Mouse (Mus musculus) brown adipose tissue, adult 24 weeks (tissue): Measurements from ENCODE around the gene Ptpn6. TPM values are rescaled to one million over a fixed set of nuclear protein-coding genes. Genes with fewer than 3 reads are reported as not detected.

Experiments used
- H3K27ac ChIP-seq: fragments of 200-500 bp; replicated peaks from 2 replicates; pipeline ENCODE4 v1.5.1; 2012; ENCODE audit warnings: low read depth, mild to moderate bottlenecking, low read length
- H3K4me1 ChIP-seq: fragments of 200-500 bp; 2 replicates; pipeline ENCODE4 v1.6.1; 2012; ENCODE audit warnings: low read length, mixed read lengths; ENCODE audit not compliant: control insufficient read depth, insufficient read depth, insufficient read length
- H3K4me3 ChIP-seq: fragments of 200-500 bp; 2 replicates; pipeline ENCODE4 v1.5.1; 2012; ENCODE audit warnings: low read depth, mild to moderate bottlenecking, low read length, moderate library complexity; ENCODE audit not compliant: insufficient read depth
- polyA plus RNA-seq: library from polyadenylated mRNA; stranded (reverse); fragments of >200 nt; gene quantifications from 2 replicates; pipeline ENCODE4 v1.2.4, GENCODE M21; 2012; ENCODE audit not compliant: missing spikeins, insufficient read depth, insufficient read length

Ptpn6 gene
- 13.5 and 14.1 TPM in 2 replicates for polyA plus RNA-seq

DNA sequence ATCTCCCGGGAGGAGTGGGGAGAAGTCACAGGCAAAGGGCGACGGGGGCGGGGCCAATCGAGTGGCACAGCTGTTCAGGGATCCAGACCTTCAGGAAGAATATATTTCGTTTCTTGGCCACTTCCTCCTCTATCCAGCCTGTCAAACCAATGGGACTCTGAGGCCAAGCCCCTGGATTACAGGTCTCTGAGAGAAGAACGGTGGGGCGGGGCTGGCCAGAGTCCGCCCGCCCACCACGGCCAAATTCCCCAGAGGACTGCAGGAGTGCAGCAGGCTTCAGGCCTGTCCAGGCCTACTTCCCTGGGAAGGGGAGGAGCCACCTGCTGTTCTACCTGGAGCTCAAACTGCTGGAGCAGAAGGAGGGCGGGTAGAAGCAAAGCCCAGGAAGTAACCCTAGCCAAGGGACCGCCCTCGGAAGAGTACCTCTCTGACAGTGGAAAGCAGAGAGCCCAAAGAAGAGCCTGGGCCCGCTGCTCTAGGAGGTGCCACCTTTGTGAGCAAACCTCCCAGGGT lies at the start of gene Ptpn6:
Gene Ptpn6 (minus strand): TSS at position 204 of the 513 bp plus-strand sequence.
- no peak within 1 kb of the TSS for H3K27ac ChIP-seq
- peaks cover 8% of the 10 kb centered on the region; the same call in 1 of the 2 replicates for H3K4me1 ChIP-seq
- H3K4me3 ChIP-seq: no peak within 1 kb of the TSS

DNA sequence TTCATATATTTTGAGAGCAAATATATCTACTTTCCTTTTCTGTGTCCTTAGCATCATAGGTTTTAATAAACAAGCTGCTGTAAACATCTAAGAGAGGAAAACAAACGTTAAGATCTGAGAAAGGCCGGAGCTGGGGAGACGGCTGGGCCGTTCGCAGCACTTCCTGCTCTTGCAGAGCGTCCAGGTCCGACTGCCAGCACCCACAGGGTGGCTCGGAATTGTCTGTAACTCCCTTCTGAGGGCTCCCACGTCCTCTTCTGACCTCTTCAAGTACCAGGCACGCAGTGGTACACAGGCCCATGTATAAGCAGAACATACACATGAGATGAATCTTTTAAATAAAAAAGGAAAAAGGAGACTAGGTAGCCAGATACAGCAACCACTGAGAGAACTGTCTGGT lies 49.2 kb upstream of the Ptpn6 start:
- H3K4me3 ChIP-seq: no peak overlapping the region
- no peaks in the 10 kb centered on the region for H3K4me1 ChIP-seq
- no peak overlapping the region for H3K27ac ChIP-seq

DNA sequence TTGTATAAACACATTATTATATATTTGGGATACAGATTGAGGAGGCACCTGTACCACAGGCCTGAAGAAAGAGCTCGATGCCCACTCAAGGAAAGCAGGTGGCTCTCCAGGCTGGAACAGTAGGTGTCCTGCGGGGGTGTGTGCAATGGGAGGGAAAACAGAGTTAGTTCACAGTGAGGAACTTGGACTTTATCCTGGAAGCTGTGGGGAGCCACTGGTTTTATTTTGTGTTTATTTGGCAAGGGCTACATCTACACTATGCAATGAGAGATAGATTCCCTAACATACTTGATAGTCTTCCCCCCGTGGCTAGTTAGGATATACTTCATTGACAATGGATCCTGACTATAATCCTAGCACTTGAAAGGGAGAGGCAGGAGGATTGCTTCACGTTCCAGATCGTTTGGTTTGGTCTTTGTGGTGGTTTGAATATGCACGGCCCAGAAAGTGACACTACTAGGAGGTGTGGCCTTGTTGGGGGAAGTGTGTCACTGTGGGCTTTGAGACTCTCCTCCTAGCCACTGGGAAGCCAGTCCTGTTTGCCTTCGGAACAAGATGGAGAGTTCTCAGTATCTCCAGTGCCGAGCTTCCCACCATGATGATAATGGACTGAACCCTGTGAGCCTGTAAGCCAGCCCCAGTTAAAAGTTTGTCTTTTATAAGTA lies 48.4 kb upstream of the Ptpn6 start:
- H3K27ac ChIP-seq: no peak overlapping the region
- no peaks in the 10 kb centered on the region for H3K4me1 ChIP-seq
- no peak overlapping the region for H3K4me3 ChIP-seq

DNA sequence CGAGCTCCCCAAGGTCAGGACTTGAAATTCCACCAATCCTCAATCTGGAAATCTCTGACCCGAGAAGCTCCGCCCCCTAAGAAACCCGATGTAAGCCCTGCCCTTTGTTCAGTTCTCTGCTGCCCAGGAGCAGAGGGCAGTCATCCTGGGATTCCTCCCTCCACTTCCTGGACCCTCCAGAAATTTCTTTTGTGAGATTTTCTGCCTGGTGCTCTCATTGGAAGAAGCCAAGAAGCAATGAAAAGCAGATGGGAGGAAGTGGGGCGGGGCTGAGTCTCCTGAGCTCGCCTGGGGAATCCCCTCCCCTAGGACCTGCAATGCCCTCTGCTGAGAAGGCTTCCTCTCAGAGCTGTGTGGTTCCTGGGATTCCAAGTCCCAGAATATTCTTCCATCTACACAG lies 43.9 kb upstream of the Ptpn6 start:
- no peak overlapping the region for H3K27ac ChIP-seq
- H3K4me1 ChIP-seq: no peaks in the 10 kb centered on the region; the same call in 1 of the 2 replicates

DNA sequence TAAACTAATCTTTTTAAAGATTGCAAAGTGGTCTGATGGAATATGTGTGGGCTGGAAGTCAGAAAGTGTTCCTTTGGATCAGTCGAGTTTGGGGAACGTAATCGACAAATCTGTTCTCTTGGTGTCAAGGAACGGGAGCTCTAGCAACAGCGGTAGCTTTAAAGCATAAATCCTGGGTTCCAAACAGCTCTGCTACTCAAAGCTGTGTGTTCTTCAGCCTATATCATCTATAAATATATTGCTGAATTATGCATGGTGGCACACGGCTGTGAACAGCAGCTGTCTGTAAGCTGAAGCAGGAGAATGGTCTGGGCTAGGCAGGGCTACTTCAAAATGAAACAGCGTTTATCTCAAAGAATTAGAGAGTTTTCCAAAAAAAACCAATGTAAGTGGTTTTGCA lies 42.4 kb upstream of the Ptpn6 start:
- no peaks in the 10 kb centered on the region; the same call in 1 of the 2 replicates for H3K4me1 ChIP-seq
- no peak overlapping the region for H3K4me3 ChIP-seq
- no peak overlapping the region for H3K27ac ChIP-seq

More for the DNA sequence above, 43.9 kb upstream of the Ptpn6 start:
- H3K4me3 ChIP-seq: peak overlapping the region; percentile 25; the same call in 1 of the 2 replicates

DNA sequence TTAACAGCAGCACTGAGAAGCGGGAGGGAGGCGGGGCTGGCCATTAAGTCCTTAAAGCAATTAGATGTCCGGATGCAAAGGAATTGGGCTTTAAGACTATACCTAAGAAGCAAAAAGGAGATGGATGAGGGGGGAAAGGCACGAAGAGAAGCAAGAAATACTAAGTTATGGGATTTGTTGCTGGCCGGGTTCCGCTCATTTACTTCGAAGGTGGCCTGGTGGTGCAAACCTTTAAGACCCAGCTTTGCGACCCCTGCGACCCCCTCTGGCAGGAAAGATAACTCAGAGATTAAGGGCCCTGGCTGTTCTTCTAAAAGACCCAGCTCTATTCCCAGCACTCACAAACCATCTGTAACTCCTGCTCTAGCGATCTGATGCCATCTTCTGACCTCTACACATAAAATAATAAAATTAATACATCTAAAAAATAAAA lies 41.5 kb upstream of the Ptpn6 start:
- H3K4me1 ChIP-seq: no peaks in the 10 kb centered on the region; the same call in 1 of the 2 replicates
- peak overlapping the region; percentile 56 for H3K4me3 ChIP-seq
- no peak overlapping the region for H3K27ac ChIP-seq

DNA sequence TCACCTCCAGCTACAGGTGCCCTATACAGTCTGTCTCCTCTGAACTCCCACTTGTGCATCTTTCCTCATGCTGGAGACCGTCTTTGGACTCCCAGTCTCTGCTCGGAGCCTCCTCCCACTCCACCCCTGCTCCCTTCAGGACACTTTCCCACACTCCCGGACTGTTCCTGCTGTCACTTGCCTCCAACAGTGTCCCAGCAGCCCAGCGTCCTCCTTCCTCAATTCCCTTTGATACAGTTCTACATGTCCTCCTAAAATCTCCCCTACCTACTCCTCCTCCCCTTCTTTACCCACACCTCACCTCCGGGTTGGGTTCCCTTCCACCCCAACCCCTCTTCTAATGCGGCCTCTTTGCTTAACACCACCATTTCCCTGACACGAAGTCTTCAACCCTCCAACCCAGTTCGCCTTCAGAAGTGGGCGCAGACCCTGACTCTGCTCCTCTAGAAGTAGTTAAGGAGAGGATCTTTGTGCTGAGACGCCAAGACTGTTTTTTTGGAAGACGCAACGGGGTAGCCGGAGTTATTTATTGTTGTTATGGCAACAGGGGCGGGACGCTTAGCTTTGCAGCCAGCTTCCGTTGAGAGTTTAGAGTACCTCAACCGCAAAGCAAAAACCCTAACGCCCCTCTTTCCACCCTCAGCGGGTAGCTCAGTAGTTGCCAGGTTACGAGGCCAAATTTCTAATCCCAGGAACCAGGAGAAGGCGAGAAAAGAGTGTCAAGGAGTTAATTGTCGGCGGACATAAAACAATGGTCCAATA lies 40.9 kb upstream of the Ptpn6 start, which contains the start of gene Lrrc23:
Gene Lrrc23 (minus strand): TSS at position 506 of the 762 bp plus-strand sequence.
- Histone ChIP-seq H3K4me1 (no peaks in the 10 kb centered on the region; the same call in 1 of the 2 replicates), H3K4me3 (peak within 1 kb of the TSS; percentile 56), H3K27ac (no peak within 1 kb of the TSS)

DNA sequence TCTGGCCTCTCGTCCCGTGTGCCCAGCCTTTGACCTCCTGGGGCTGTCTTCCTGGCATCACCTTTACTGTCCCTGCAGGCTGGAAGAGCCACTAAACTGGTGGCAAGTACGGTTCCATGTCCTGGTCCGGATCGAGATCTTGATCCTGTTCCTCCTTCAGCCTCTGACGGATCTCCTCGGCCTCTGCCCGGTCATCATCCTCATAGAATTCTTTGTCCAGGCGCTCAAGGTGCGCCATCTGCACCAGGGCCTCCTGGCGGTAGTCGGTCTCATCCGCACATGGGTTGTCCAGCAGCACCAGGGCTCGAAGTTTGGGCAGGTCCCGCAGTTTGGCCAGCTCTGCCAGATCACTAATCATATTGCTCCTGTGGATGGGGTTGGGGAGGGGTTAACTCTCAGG lies 32.0 kb upstream of the Ptpn6 start:
- Histone ChIP-seq H3K27ac (no peak overlapping the region), H3K4me3 (no peak overlapping the region), H3K4me1 (no peaks in the 10 kb centered on the region)

DNA sequence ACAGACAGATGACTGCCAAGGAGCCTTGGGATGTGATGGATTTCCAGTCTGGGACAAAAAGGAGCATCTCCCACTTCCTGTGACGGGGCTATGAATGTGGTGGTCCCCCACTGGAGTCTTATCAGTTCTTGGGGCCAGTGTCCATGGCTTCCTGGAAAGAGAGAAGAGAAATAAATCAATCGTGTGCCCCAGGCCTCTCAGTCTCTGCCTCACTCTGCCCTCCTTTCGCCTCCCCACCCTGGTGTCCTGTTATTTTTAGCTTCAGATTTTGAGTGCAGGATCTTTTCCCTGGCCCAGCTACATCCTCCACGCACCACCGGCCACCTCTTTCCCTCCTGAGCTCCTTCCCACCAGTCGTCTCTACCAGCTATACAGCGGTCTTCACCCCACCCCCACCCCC lies 31.5 kb upstream of the Ptpn6 start:
- H3K4me3 ChIP-seq: no peak overlapping the region
- no peak overlapping the region for H3K27ac ChIP-seq

DNA sequence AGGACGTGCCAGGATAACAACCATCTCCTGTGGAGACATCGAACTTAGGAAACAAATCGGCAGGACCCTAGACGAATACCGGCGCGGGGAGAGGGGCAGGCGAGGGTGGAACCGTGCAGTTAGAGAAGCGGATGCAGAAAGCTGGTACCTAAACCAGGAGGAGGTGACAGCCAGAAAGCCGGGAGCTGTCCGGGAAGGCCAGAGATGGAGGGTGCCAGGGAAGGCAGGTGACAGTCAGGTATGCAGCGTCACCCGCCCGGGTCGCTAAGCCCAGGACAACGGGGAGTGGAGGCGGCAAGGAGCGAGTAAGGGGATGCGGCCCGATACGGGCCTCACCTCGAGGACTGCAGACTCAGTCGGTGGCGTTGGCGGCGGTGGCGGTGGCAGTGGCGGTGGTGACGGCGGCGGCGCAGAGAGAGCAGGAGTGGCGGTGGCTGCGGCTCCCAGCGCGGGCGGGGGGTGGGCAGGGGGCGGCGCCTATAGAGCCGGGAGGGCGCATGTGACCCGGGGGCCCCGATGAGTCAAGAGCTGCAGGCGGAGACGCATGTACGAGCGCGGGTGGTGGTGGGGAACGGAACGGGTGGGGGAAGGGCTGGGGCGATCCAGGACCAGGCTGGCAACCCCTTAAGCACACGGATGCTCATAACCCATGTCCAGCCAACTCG lies 30.7 kb upstream of the Ptpn6 start, which contains the start of gene Eno2:
Gene Eno2 (minus strand): TSS at position 573 of the 665 bp plus-strand sequence.
- peak within 1 kb of the TSS; percentile 66 for H3K4me3 ChIP-seq
- no peak within 1 kb of the TSS for H3K27ac ChIP-seq
- H3K4me1 ChIP-seq: no peaks in the 10 kb centered on the region

More for the DNA sequence above, 31.5 kb upstream of the Ptpn6 start:
- no peaks in the 10 kb centered on the region for H3K4me1 ChIP-seq

DNA sequence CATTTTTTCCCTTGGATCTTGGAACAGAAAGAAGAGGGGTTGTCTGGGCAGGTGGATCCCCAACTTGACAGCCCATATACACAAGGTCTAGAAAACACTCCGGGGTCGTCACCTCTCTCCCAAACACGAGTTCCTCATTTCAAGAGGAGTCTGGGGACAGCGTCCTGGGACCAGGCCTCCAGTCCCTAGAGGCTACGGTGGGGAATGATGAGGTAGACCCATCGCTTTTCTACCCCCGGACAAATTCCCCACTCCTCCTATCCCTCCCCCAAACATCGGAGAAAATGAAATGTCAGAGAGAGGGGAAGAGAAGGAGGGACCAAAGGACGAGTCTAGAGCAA lies 30.2 kb upstream of the Ptpn6 start:
- Histone ChIP-seq H3K4me1 (no peaks in the 10 kb centered on the region), H3K27ac (no peak overlapping the region), H3K4me3 (peak overlapping the region; percentile 66)

DNA sequence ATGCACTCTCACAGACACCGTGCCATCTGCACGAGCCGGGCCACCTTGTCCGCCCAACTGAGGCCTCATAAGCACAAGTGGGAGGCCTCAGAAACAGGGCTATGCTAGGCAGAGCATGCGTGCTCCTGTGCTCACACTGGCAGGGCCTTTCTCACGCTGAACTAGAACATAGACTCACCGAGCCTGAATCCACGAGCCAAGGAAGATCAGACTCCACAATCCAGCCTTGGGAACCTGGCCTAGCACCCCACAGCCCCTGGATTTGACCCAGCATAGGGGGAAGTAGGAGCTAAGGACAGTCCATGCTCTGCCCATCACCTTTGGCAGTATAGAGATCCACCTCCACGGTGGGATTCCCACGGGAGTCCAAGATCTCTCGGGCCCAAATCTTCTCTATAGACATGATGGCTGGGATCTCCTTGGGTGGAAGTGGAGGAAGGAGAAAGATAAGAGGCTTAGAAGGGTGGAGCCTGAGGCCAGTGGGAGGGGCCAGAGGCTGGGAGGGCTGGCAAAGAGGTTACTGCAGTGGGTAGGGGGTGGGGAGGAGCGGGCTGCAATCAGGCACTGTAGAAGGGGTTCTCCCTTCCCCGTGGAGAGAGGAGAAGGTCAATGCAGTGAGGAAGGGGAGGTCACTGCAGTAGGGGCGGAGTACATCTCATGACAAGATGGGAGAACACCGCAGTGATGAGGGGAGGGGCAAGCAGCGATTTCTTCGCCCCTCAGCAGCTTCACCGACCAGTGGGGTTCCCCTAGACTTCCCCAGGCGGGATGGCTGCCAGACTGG lies 29.6 kb upstream of the Ptpn6 start:
- peak overlapping the region; percentile 66; the same call in 1 of the 2 replicates for H3K4me3 ChIP-seq

DNA sequence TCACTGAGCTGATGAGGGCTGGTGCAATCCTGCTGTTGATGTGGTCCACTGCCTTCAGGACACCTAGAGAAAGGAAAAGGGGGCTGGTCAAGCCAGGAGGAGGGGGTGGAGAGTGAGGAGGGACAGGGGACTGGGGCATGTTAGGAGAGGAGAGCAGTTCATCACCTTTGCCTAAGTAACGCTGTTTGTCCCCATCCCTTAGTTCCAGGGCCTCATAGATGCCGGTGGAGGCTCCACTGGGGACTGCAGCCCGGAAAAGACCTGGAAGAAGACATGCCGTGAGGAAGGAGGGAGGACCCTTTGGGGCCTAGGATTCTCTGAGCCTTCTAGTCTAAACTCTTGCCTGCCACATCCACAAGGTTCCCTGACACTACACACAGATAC lies 29.0 kb upstream of the Ptpn6 start:
- Histone ChIP-seq H3K4me1 (no peaks in the 10 kb centered on the region), H3K4me3 (no peak overlapping the region), H3K27ac (no peak overlapping the region)

More for the DNA sequence above, 29.6 kb upstream of the Ptpn6 start:
- no peaks in the 10 kb centered on the region for H3K4me1 ChIP-seq
- no peak overlapping the region for H3K27ac ChIP-seq

DNA sequence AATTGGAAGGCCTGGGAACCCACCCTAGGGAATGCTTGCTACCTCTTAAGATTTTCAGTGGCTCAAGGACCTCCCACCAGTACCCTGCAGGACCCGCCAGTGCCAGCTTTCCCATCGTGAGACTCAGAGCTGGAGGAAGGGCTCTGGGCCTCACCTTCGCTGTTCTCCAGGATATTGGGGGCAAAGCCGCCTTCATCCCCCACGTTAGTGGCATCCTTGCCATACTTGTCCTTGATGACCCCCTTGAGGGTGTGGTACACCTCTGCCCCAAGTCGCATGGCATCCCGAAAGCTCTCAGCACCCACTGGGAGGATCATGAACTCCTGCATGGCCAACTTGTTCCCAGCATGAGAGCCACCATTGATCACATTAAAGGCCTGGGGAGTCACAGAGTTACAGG lies 27.4 kb upstream of the Ptpn6 start:
- Histone ChIP-seq H3K4me3 (no peak overlapping the region), H3K27ac (no peak overlapping the region), H3K4me1 (no peaks in the 10 kb centered on the region)
